Mouse (Mus musculus): ENCODE measurements at regions not wholly inside any gene's neighbourhood (a gene's known extent, or its start where the extent isn't known, plus 50 kb on each side); places are given as distances from the start of the nearest gene placed in this dataset.

DNA sequence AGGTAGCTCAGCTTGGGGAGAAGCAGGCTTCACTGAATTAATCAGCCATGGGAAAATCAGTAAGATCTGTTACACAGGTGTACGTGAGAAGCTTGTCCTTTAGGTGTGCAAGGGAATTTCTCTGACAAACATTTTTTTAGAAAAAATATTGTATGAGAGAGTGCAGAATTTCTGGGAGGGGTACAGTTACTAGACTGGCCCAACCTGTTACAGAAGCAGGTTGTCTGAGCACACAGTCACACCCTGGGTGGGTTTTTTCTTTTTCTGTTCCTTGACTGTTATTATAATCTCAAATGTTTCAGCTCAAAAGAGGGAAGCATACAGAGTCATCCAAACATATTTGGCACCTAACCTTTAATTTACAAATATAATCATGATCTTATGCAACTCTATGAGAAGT is 412.7 kb upstream of the Klf6 start:
- no peaks in the 10 kb centered on the region for H3K27me3 ChIP-seq (ENCODE audit: insufficient read depth, low read length)
- 66% methylated on average over 1 of the region's 1 CpGs for WGBS
- H3K4me1 ChIP-seq (ENCODE audit: insufficient read depth), result no peaks in the 10 kb centered on the region
- no peaks in the 10 kb centered on the region for H3K9me3 ChIP-seq (ENCODE audit: low read depth, low read length)
- TF ChIP-seq CTCF (IDR thresholded peaks at IDR 0.05; ENCODE audit: low read depth), result no peak
- DNase-seq (no peak), ATAC-seq (ENCODE audit: insufficient read depth) (no peak)
- H3K9ac ChIP-seq, result no peak overlapping the region
- H3K4me2 ChIP-seq, result no peak overlapping the region
- no peak overlapping the region for H3K4me3 ChIP-seq (ENCODE audit: low read depth, low read length)
- no peak overlapping the region for H3K27ac ChIP-seq (ENCODE audit: low read depth)
- H3K36me3 ChIP-seq (ENCODE audit: insufficient read depth), result no peaks in the 10 kb centered on the region

DNA sequence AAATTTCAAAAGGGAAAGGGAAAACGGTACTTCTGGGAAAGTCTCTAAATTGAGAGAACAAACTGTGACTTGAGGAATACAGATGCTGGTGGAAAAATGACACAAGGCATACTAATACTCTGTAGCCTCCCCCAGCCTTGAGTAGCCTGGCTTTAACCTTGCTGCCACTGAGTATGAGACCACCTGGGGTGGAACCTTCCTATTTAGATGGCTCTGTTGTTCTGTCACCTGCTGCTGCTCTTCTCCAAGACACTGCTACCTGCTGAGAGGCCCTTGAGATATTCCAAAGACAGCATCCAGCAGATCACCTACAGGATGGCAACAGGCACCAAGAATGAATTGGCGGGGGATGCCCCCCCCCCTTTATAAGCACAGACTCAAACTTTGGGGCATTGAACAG is 380.5 kb upstream of the Klf6 start:
- 65% methylated on average over 2 of the region's 2 CpGs for WGBS
- H3K27me3 ChIP-seq (ENCODE audit: insufficient read depth, low read length), result no peaks in the 10 kb centered on the region
- no peaks in the 10 kb centered on the region for H3K9me3 ChIP-seq (ENCODE audit: low read depth, low read length)
- no peaks in the 10 kb centered on the region for H3K36me3 ChIP-seq (ENCODE audit: insufficient read depth)
- ATAC-seq (ENCODE audit: insufficient read depth) (no peak), DNase-seq (no peak)
- H3K4me3 ChIP-seq (ENCODE audit: low read depth, low read length), result no peak overlapping the region
- no peak for TF ChIP-seq CTCF (IDR thresholded peaks at IDR 0.05; ENCODE audit: low read depth)
- H3K4me1 ChIP-seq (ENCODE audit: insufficient read depth), result no peaks in the 10 kb centered on the region
- H3K4me2 ChIP-seq, result no peak overlapping the region
- no peak overlapping the region for H3K9ac ChIP-seq
- H3K27ac ChIP-seq (ENCODE audit: low read depth), result no peak overlapping the region

DNA sequence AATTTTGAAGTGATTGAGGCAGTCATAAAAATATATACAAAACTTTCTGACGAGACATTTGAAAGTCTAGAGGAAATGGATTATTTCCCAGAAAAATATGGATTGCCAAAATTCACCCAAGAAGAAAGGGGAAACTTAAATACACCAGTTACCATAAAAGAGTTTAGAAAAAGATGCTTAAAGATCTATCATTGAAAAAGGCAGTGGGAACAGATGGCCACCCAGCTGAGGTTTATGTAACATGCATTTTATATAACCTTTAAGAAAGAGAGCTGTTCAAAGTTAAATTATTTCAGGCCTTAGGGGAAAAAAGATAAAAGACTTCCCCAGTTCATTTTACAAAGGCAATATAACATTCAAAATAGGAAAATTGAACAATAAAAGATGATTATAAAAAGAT is 369.0 kb upstream of the Klf6 start:
- TF ChIP-seq CTCF (IDR thresholded peaks at IDR 0.05; ENCODE audit: low read depth), result no peak
- H3K9ac ChIP-seq, result no peak overlapping the region
- no peak for ATAC-seq (ENCODE audit: insufficient read depth)
- no peak overlapping the region for H3K4me2 ChIP-seq
- H3K36me3 ChIP-seq (ENCODE audit: insufficient read depth), result no peaks in the 10 kb centered on the region
- H3K9me3 ChIP-seq (ENCODE audit: low read depth, low read length), result no peaks in the 10 kb centered on the region
- no peaks in the 10 kb centered on the region for H3K4me1 ChIP-seq (ENCODE audit: insufficient read depth)
- WGBS, result 38% methylated on average over 1 of the region's 1 CpGs
- H3K27ac ChIP-seq (ENCODE audit: low read depth), result no peak overlapping the region
- no peaks in the 10 kb centered on the region for H3K27me3 ChIP-seq (ENCODE audit: insufficient read depth, low read length)
- no peak overlapping the region for H3K4me3 ChIP-seq (ENCODE audit: low read depth, low read length)
- no peak for DNase-seq

DNA sequence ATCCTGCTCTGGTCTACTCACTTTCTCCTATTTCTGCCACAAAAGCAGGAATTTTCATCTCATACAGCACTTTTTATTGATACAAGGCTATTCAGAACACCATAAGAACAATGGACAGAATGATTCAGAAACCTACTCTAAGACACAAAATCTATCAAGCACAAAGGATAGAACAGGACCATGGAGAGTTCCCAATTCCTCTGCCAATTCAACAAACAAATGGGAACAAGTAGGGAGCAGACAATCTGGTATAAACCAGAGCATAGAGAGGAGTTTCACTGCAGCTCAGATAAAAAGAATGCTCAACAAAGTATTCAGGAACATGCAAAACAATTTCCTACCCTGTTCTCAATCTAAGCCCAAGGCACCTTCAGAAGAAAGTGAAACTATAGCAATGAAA is 363.7 kb upstream of the Klf6 start:
- Histone ChIP-seq H3K4me1 (ENCODE audit: insufficient read depth) (no peaks in the 10 kb centered on the region), H3K27me3 (ENCODE audit: insufficient read depth, low read length) (no peaks in the 10 kb centered on the region), H3K9me3 (ENCODE audit: low read depth, low read length) (no peaks in the 10 kb centered on the region), H3K27ac (ENCODE audit: low read depth) (no peak overlapping the region), H3K4me2 (no peak overlapping the region), H3K4me3 (ENCODE audit: low read depth, low read length) (no peak overlapping the region), H3K9ac (no peak overlapping the region), H3K36me3 (ENCODE audit: insufficient read depth) (no peaks in the 10 kb centered on the region)
- DNase-seq (peak; percentile 86), ATAC-seq (ENCODE audit: insufficient read depth) (no peak)
- no peak for TF ChIP-seq CTCF (IDR thresholded peaks at IDR 0.05; ENCODE audit: low read depth)

GRCm38 (mm10) chr13:5511784-5512183 is 349.5 kb upstream of the Klf6 start:
- Histone ChIP-seq H3K27ac (ENCODE audit: low read depth) (no peak overlapping the region), H3K36me3 (ENCODE audit: insufficient read depth) (no peaks in the 10 kb centered on the region), H3K9ac (no peak overlapping the region), H3K4me1 (ENCODE audit: insufficient read depth) (no peaks in the 10 kb centered on the region), H3K4me3 (ENCODE audit: low read depth, low read length) (no peak overlapping the region), H3K4me2 (no peak overlapping the region), H3K27me3 (ENCODE audit: insufficient read depth, low read length) (no peaks in the 10 kb centered on the region), H3K9me3 (ENCODE audit: low read depth, low read length) (no peaks in the 10 kb centered on the region)
- TF ChIP-seq CTCF (IDR thresholded peaks at IDR 0.05; ENCODE audit: low read depth), result no peak
- DNase-seq, result no peak
- ATAC-seq (ENCODE audit: insufficient read depth), result no peak

- Histone ChIP-seq H3K27ac (ENCODE audit: low read depth) (no peak overlapping the region), H3K27me3 (ENCODE audit: insufficient read depth, low read length) (no peaks in the 10 kb centered on the region), H3K4me3 (ENCODE audit: low read depth, low read length) (no peak overlapping the region), H3K9ac (no peak overlapping the region), H3K4me2 (no peak overlapping the region), H3K4me1 (ENCODE audit: insufficient read depth) (no peaks in the 10 kb centered on the region), H3K36me3 (ENCODE audit: insufficient read depth) (no peaks in the 10 kb centered on the region), H3K9me3 (ENCODE audit: low read depth, low read length) (no peaks in the 10 kb centered on the region)
- DNase-seq (peak; percentile 86), ATAC-seq (ENCODE audit: insufficient read depth) (peak; percentile 58; the same call in 1 of the 2 replicates)
- 50% methylated on average over 2 of the region's 2 CpGs for WGBS
- no peak for TF ChIP-seq CTCF (IDR thresholded peaks at IDR 0.05; ENCODE audit: low read depth)
Observed at GRCm38 (mm10) chr13:5515552-5515951, 345.7 kb upstream of the Klf6 start.

DNA sequence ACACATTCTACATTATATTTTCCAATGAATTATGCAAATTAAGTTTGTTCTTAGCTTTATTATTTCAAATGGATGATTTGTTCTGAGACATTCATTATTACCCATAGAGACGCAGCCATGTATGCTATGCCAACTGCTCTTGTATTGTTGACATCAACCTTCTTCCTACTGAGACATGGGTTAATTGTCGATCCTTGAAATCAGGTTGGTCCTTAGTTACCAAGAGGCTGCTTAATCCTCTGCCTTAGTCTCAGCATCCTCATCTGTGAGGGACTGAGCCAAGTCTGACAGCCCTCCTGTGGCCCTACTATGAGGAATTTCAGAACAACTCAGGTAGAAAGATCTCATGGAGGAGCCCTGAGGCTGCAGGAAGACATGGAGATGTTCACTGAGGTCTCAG is 345.2 kb upstream of the Klf6 start:
- H3K4me3 ChIP-seq (ENCODE audit: low read depth, low read length), result no peak overlapping the region
- WGBS, result 91% methylated on average over 2 of the region's 2 CpGs
- no peak for TF ChIP-seq CTCF (IDR thresholded peaks at IDR 0.05; ENCODE audit: low read depth)
- no peaks in the 10 kb centered on the region for H3K36me3 ChIP-seq (ENCODE audit: insufficient read depth)
- DNase-seq (no peak), ATAC-seq (ENCODE audit: insufficient read depth) (no peak)
- H3K9me3 ChIP-seq (ENCODE audit: low read depth, low read length), result no peaks in the 10 kb centered on the region
- H3K4me1 ChIP-seq (ENCODE audit: insufficient read depth), result no peaks in the 10 kb centered on the region
- no peak overlapping the region for H3K4me2 ChIP-seq
- H3K9ac ChIP-seq, result no peak overlapping the region
- no peaks in the 10 kb centered on the region for H3K27me3 ChIP-seq (ENCODE audit: insufficient read depth, low read length)
- no peak overlapping the region for H3K27ac ChIP-seq (ENCODE audit: low read depth)

- ATAC-seq (ENCODE audit: insufficient read depth) (no peak), DNase-seq (no peak)
- H3K27ac ChIP-seq (ENCODE audit: low read depth), result no peak overlapping the region
- WGBS, result 90% methylated on average over 1 of the region's 1 CpGs
- H3K4me2 ChIP-seq, result no peak overlapping the region
- H3K9me3 ChIP-seq (ENCODE audit: low read depth, low read length), result no peaks in the 10 kb centered on the region
- no peak overlapping the region for H3K9ac ChIP-seq
- TF ChIP-seq CTCF (IDR thresholded peaks at IDR 0.05; ENCODE audit: low read depth), result no peak
- no peaks in the 10 kb centered on the region for H3K4me1 ChIP-seq (ENCODE audit: insufficient read depth)
- H3K27me3 ChIP-seq (ENCODE audit: insufficient read depth, low read length), result no peaks in the 10 kb centered on the region
- H3K36me3 ChIP-seq (ENCODE audit: insufficient read depth), result no peaks in the 10 kb centered on the region
- no peak overlapping the region for H3K4me3 ChIP-seq (ENCODE audit: low read depth, low read length)
Observed at GRCm38 (mm10) chr13:5519181-5519580, 342.1 kb upstream of the Klf6 start.

Data from lung, embryonic 14.5 days (tissue).